Mouse (Mus musculus) C2C12 (cell line): ENCODE results near the gene Ccnh.

Experiments used
- CTCF ChIP-seq: IDR thresholded peaks from one replicate; pipeline ENCODE4 v1.5.1; 2011; ENCODE audit not compliant: control insufficient read depth, insufficient read depth, insufficient read length
- MYOD1 ChIP-seq: IDR thresholded peaks from one replicate; pipeline ENCODE4 v1.6.1; 2011; ENCODE audit warnings: low read depth; ENCODE audit not compliant: control insufficient read depth, insufficient read length

DNA sequence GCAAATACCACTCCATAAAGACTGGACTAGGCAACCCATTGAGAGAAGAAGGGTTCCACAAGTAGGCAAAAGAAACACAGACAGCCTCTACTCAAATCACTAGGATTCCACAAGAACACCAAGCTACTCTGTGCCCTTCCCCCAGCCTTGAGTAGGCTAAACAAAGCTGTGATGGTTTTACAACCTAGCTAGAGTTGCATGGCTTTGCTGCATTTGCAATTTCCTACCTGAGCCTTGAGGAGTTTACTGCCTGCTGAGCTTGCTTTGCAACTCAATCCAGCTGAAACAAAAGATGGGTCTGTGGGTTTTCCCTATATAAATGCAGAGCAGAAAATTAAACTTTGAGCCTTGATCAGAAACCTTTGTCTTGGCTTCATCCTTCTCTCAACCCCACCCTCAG lies 42.7 kb upstream of the Ccnh start:
- TF ChIP-seq CTCF = no peak
- TF ChIP-seq MYOD1 = no peak
